Mouse (Mus musculus) testis, adult 2 months (tissue): ENCODE data around the gene Il9r.

Experiments
- CTCF ChIP-seq: fragments of 200-500 bp; IDR thresholded peaks from 2 replicates; pipeline ENCODE4 v1.5.1; 2012; ENCODE audit warnings: low read depth, mild to moderate bottlenecking, inconsistent platforms, low read length, moderate library complexity; ENCODE audit not compliant: control insufficient read depth, insufficient read depth, insufficient replicate concordance
- POLR2A ChIP-seq: fragments of 200-500 bp; IDR thresholded peaks from 2 replicates; pipeline ENCODE4 v1.6.1; 2012; ENCODE audit warnings: low read depth, mild to moderate bottlenecking, inconsistent platforms, low read length, moderate library complexity; ENCODE audit not compliant: control insufficient read depth

DNA sequence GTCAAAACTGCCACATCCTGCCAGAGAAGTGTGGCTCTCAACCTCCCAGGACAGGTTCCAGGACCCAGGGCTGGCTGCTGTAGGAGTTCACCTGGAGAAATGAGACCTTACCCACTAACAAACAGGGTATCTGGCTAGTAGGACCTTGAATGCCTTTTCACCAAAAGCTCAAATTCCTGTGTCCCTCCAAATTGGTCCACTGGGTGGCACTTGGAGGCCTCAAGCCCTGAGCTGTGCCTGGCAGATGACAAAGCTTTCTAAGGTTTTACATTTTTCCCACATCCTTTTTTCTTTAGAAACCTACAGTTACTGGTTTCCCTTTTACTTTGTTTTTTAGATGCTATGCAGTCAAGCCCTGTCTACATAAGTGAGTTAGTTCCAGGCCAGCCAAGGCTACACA, 47.0 kb upstream of the Il9r start:
- no peak for TF ChIP-seq CTCF
- no peak for TF ChIP-seq POLR2A
